Mouse (Mus musculus) CD4-positive, CD25-positive, alpha-beta regulatory T cell, adult 2 months (primary cell): Measurements from ENCODE around the gene Ipo7.
"Not testable (repeated sequence)": the region's sequence is repeated elsewhere in the genome, so short reads cannot be mapped to it uniquely, and the experiment has no call there.

Source experiments
- DNase-seq: peaks from one replicate; pipeline ENCODE4 v3.0.0-alpha.2; 2012; ENCODE audit warnings: low read depth, low spot score

Gene Ipo7

DNA sequence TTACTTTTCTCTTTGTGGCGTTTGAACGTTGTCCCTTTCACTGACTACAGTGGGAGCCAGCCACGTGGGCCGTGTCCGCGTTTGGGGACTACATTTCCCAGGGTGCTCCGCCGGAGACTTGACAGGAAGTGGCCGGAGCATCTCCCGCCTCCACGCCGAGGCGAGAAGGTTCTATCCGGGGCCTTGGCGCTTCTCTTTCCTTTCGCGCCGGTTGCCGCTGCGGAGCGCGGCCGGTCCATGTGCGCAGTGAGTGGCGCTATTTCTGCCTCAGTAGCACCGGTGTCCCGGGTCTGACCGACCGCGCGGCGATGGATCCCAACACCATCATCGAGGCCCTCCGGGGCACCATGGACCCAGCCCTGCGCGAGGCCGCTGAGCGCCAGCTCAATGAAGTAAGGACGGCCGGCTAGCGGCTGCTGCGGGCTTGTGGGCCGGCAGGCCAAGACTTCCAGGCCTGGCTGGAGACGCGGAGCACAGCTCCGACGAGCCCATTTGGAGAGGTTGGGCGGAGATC, at the start of gene Ipo7:
Ipo7 (plus strand) TSS at position 158 of the 514 bp plus-strand sequence.
- peak; percentile 90 for DNase-seq

DNA sequence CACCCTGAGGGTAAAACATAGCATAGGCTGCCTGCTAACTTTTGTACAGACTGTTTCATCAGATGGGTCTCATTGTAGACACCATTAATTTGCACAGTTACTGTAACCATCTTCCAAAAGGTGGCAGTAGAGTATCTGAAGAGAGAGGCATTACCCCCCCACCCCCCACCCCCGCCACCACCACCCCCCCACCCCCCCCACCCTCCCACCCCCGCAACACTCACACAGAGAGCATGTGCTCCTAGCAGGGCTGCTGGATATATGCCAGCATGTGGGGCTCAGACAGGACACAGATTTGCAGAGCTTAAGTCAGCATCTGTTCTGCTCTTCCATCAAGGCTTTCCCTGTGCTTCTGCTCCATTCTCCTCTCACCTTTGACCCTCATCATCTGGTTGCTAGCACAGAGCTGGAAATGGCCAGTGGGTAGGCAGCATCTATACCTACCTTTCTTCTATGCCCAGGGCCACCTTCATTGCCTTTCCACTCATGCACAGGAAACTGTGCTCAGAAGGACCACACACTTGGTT, 49.1 kb upstream of the Ipo7 start:
- peak; percentile 35 for DNase-seq

GRCm38 (mm10) chr7:109969542-109969941, 48.5 kb upstream of the Ipo7 start:
- DNase-seq = no peak

- no peak for DNase-seq
Measured at GRCm38 (mm10) chr7:109975966-109976715, 41.9 kb upstream of the Ipo7 start.

DNA sequence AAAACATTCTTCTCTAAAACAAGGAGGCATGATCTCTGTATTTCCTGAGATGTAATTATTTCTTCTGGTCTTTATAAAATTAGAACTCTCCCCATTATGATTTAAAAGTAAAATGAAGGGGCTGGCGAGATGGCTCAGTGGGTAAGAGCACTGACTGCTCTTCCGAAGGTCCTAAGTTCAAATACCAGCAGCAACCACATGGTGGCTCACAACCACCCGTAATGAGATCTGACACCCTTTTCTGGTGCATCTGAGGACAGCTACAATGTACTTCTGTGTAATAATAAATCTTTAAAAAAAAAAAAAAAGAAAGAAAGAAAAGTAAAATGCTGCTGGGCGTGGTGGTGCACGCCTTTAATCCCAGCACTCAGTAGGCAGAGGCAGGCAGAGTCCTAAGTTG, 40.9 kb upstream of the Ipo7 start:
- peak; percentile 48 for DNase-seq

DNA sequence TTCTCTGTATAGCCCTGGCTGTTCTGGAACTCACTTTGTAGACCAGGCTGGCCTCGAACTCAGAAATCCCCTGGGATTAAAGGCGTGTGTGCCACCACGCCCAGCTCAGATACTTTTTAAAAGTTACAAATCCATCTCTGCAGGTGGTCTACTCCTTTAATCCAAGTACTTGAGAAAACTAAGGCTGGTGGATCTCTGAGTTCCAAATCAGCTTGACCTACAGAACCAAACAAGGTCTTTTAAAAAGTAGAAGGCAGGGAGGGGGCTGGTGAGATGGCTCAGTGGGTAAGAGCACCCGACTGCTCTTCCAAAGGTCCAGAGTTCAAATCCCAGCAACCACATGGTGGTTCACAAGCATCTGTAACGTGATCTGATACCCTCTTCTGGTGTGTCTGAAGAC, 33.5 kb upstream of the Ipo7 start:
- not testable (repeated sequence) for DNase-seq

GRCm38 (mm10) chr7:109985661-109986132, 32.4 kb upstream of the Ipo7 start:
- peak; percentile 41 for DNase-seq

- peak; percentile 99 for DNase-seq
Measured at GRCm38 (mm10) chr7:109986133-109986669, 31.9 kb upstream of the Ipo7 start.

DNA sequence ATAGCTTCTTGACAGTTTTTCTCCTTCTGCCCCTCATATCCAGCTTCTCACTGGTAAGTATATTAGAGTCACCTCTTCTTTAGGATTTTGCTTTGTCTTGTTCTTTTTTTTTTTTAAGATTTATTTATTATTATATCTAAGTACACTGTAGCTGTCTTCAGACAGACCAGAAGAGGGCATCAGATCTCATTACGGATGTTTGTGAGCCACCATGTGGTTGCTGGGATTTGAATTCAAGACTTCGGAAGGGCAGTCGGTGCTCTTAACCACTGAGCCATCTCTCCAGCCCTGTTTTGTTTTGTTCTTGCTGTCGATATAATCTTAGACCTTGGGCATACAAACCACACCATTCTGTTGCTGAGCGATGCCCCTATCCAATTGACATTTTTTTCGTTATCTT, 31.3 kb upstream of the Ipo7 start, which contains the start of gene Tmem41b:
Tmem41b (minus strand) TSS at position 155 of the 400 bp plus-strand sequence.
- peak; percentile 47 for DNase-seq

DNA sequence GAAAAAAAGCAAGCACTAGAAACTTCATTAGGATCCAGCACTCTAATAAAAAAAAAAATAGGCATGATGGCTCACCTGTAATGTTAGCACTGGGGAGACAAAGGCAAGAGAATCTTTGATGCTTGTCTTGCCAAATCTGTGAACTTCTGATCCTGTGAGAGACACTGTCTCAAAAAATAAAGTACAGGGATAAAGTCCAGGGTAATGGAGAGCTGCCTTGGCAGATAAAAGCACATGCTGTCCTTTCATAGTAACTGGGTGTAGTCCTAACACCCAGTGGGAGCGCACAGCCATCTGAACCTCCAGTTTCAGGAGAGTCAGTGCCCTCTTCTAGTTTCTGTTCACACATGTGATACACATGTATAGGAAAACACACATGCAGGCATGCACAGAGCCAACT, 26.8 kb upstream of the Ipo7 start:
- no peak for DNase-seq

DNA sequence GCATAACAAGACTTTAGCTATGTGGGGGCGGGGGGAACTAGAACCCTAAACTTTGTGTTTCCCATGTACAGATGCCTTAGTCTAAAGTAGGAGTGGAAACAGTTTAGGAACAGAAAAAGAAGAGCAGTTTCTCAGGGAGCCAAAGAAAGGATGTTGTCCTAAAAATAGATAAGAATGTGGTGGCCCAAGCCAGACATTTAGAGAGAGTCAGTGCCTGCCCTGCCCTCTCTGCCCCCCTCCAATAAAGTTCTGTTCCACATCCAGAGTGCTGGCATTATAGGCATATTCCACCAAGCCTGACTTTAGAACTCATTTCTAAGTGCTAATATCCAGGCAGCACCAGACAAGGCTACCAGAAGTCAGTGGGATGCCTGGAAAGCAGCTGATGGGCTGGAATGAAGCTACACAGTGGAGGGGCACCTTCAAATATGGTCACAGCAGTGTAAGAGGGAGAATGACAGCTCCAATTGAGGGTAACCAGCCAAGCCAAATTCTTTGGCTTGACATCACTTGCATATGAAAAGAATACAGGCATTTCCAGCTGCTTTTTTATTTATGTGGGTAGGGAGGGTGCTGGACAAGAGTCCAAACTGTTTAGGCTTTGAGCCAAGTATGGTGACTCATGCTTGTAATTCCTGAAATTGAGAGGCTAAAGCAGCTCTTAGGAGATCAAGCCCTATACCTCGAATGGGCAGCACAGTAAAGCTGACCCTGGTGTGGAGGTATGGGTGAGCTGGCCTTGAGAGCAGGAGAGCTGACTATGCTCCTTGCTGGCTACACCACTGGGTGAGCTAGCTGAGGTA, 24.7 kb upstream of the Ipo7 start:
- DNase-seq = no peak

- no peak for DNase-seq
Measured at GRCm38 (mm10) chr7:109998388-109998787, 19.7 kb upstream of the Ipo7 start.

DNA sequence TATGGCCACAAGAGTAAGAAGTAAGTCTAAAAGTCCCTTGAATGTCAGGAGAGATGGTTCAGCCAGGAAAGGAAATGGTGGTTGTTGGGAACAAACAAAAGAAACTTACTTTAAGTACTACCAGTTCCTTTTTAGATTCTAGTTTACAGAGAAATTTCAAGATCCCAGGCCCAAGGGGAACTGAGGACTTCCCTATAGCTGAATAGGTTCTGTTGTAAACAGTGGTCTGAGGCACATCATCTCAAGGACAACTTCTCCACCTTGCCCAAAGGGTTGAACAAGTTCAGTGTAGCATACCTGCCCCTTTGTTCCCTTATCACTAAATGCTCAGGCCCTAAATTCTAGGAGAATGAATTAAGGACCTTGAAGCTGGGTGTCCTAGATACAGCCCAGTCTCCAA, 16.0 kb upstream of the Ipo7 start:
- DNase-seq = no peak

DNA sequence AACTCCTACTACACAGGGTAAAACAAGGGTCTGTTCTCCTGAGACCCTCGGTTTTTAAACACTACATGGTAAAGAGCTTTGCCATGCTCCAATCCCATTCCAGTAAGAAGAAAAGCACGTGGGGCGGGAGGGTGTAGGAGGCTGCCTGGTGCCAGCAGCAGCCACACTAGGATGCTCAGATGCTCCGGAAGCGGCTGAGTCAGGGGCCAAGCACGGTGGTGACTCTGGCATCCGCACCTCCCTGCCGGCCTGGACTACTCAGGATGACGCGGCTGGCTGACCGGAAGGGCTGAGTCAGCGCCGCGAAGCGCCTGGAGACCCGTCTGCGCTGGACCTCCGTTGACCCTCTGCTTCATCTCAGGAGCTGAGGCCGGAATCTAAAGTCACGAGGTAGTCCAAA, 15.1 kb upstream of the Ipo7 start:
- no peak for DNase-seq

DNA sequence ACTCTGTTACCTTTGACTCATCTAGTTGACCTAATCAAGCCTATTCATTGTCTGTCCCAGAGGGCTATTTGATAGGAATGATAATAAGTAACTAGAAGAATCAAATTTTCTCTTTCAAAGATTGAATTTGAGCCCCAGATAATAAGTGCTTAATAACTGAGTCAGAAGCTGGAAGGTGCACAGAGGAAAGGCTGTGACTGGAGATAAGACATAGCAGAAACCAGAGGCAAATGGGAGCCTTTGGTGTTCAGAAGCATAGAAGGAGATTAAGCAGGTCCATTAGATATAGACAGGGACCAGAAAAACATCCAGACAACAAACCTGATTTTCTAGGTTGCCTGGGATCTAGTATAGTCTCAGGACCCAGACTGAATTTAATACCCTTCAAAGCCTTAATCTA, 12.1 kb upstream of the Ipo7 start:
- DNase-seq = no peak

- no peak for DNase-seq
Measured at GRCm38 (mm10) chr7:110006471-110007195, 11.4 kb upstream of the Ipo7 start.

DNA sequence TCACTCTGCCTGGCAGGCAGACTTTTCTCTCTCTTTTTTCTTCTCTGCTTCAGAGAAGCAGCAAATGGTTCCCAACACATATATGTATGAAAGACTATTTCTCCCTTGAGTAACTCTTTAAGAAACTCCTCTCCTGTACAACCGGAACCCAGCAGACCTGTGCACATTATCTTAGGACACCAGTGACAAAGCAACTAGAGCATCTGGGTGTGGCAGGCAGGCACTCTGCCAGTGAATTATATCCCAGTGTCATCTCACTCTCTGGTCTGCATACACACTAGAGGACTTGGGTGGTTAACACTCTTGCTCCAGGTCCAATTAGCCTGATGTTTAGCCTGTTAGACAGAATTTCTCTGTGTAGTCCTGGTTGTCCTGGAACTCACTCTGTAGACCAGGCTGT, 9.6 kb upstream of the Ipo7 start:
- no peak for DNase-seq

DNA sequence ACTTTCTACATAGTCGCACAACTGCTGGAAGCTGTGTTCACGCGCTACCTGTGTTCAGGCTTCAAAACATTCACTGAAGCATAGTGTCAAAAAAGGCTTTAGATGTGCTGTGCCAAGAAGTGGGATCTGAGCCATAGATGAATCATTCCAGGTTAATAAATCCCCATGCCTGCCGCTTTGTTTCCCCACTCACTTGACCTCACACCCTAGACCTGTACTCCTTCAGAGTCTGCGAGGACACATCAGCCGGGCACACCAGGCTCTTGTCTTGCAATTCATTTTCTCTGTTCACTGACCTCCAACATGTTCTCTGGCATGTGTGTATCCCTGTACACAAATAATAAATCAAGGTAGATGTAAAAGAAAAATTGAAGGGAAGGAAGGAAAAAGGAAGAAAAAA, 9.0 kb upstream of the Ipo7 start:
- DNase-seq = no peak

DNA sequence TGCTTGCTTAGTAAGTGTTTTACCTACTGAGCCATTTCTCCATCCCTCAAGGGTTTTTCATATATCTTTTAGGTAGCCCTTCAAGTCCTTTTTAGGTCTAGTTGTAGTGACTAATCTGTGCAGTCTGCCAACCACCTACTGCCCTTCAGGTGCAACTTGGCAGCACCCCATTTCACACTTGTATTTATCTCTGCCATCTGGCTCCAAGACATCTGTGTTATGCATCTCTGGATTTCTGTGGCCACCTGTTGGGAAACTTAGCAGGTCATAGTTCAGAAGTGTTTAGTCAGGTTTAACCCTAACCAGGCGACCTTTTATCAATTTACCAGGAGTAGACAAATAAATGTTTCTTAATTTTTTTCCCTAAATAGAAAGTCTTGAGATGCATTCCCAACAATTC, 6.7 kb upstream of the Ipo7 start:
- DNase-seq = no peak

DNA sequence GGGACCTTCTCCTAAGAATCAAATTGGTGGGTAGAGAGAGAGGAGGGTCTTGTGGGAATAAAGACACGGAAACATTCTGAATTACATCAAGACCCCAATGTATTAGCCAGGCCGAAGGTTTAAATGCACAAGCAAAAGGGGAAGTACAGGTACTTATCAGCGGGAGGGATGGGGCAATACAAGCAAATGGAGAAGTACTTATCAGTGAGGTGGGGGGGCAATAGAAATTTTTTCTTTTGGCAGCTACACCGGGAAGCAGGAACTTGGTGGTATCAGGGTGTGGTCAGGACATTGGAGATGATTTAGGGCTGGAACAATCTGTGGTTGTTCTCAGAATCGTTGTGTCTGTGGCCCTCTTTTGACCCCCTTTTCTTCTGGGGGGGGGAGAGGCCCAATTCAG, 3.8 kb upstream of the Ipo7 start:
- no peak for DNase-seq
